Mouse (Mus musculus) limb, embryonic 12.5 days (tissue): ENCODE measurements at regions not wholly inside any gene's neighbourhood (a gene's known extent, or its start where the extent isn't known, plus 50 kb on each side); places are given as distances from the start of the nearest gene placed in this dataset.

Source experiments
- ATAC-seq: fragments of 200-750 bp; cut with Nextera tagmentation; 2 replicates; pipeline ENCODE4 v1.8.0; 2017; ENCODE audit warnings: low read depth, moderate TSS enrichment; ENCODE audit not compliant: insufficient number of reproducible peaks, insufficient read depth, low FRiP score, low TSS enrichment
- H3K27ac ChIP-seq: fragments of 300-500 bp; sonication (generic); 2 replicates; pipeline ENCODE4 v1.5.1; 2016; ENCODE audit warnings: mild to moderate bottlenecking, moderate library complexity
- H3K27me3 ChIP-seq: fragments of 300-500 bp; sonication (generic); 2 replicates; pipeline ENCODE4 v1.6.1; 2016; ENCODE audit warnings: mild to moderate bottlenecking, moderate library complexity
- H3K36me3 ChIP-seq: fragments of 300-500 bp; sonication (generic); 2 replicates; pipeline ENCODE4 v1.6.1; 2016; ENCODE audit warnings: mild to moderate bottlenecking, moderate library complexity
- H3K4me1 ChIP-seq: fragments of 300-500 bp; sonication (generic); replicated peaks from 2 replicates; pipeline ENCODE4 v1.6.1; 2016
- H3K4me2 ChIP-seq: fragments of 300-500 bp; sonication (generic); 2 replicates; pipeline ENCODE4 v1.6.1; 2016; ENCODE audit warnings: mild to moderate bottlenecking, moderate library complexity
- H3K4me3 ChIP-seq: fragments of 300-500 bp; sonication (generic); replicated peaks from 2 replicates; pipeline ENCODE4 v1.5.1; 2016; ENCODE audit warnings: mild to moderate bottlenecking
- H3K9ac ChIP-seq: fragments of 300-500 bp; sonication (generic); replicated peaks from 2 replicates; pipeline ENCODE4 v1.6.1; 2016; ENCODE audit warnings: mild to moderate bottlenecking, moderate library complexity
- H3K9me3 ChIP-seq: fragments of 300-500 bp; sonication (generic); 2 replicates; pipeline ENCODE4 v1.6.1; 2016; ENCODE audit warnings: mild to moderate bottlenecking, moderate library complexity
- WGBS: fragments of 180-500 bp; shearing (Covaris S2); methylation state at CpG from one replicate; pipeline ENCODE4 v1.1.7; 2016; 5-methylcytosine and 5-hydroxymethylcytosine counted together

GRCm38 (mm10) chr7:88945338-88945737, 458.7 kb downstream of the Tmem135 start:
- H3K9ac ChIP-seq = no peak overlapping the region
- no peaks in the 10 kb centered on the region for H3K4me1 ChIP-seq
- ATAC-seq = no peak
- H3K9me3 ChIP-seq = no peaks in the 10 kb centered on the region
- no peaks in the 10 kb centered on the region for H3K27me3 ChIP-seq
- no peaks in the 10 kb centered on the region for H3K36me3 ChIP-seq
- H3K4me2 ChIP-seq = no peak overlapping the region
- H3K4me3 ChIP-seq = no peak overlapping the region
- H3K27ac ChIP-seq = no peak overlapping the region

GRCm38 (mm10) chr7:88944936-88945335, 459.1 kb downstream of the Tmem135 start:
- no peak overlapping the region for H3K9ac ChIP-seq
- H3K4me1 ChIP-seq = no peaks in the 10 kb centered on the region
- no peak overlapping the region for H3K27ac ChIP-seq
- H3K36me3 ChIP-seq = no peaks in the 10 kb centered on the region
- H3K27me3 ChIP-seq = no peaks in the 10 kb centered on the region
- H3K4me2 ChIP-seq = no peak overlapping the region
- no peak for ATAC-seq
- no peaks in the 10 kb centered on the region for H3K9me3 ChIP-seq
- WGBS = 60% methylated on average over 2 of the region's 2 CpGs
- H3K4me3 ChIP-seq = no peak overlapping the region

GRCm38 (mm10) chr7:88941246-88941910, 462.6 kb downstream of the Tmem135 start:
- H3K4me1 ChIP-seq = no peaks in the 10 kb centered on the region
- no peak overlapping the region for H3K4me3 ChIP-seq
- no peaks in the 10 kb centered on the region for H3K9me3 ChIP-seq
- 82% methylated on average over 9 of the region's 9 CpGs for WGBS
- H3K27ac ChIP-seq = no peak overlapping the region
- no peak overlapping the region for H3K9ac ChIP-seq
- no peak for ATAC-seq
- H3K4me2 ChIP-seq = no peak overlapping the region
- H3K36me3 ChIP-seq = no peaks in the 10 kb centered on the region
- no peaks in the 10 kb centered on the region for H3K27me3 ChIP-seq

- no peaks in the 10 kb centered on the region for H3K4me1 ChIP-seq
- H3K27ac ChIP-seq = no peak overlapping the region
- H3K4me3 ChIP-seq = no peak overlapping the region
- WGBS = 90% methylated on average over 2 of the region's 2 CpGs
- H3K27me3 ChIP-seq = no peaks in the 10 kb centered on the region
- no peaks in the 10 kb centered on the region for H3K9me3 ChIP-seq
- no peaks in the 10 kb centered on the region for H3K36me3 ChIP-seq
- H3K4me2 ChIP-seq = no peak overlapping the region
- no peak for ATAC-seq
- no peak overlapping the region for H3K9ac ChIP-seq
Measured at GRCm38 (mm10) chr7:88940196-88940595, 463.8 kb downstream of the Tmem135 start.

GRCm38 (mm10) chr7:88928245-88928795, 475.7 kb downstream of the Tmem135 start:
- H3K4me2 ChIP-seq = no peak overlapping the region
- no peak overlapping the region for H3K9ac ChIP-seq
- H3K27me3 ChIP-seq = no peaks in the 10 kb centered on the region
- H3K4me3 ChIP-seq = no peak overlapping the region
- no peaks in the 10 kb centered on the region for H3K36me3 ChIP-seq
- no peaks in the 10 kb centered on the region for H3K9me3 ChIP-seq
- no peak for ATAC-seq
- H3K27ac ChIP-seq = no peak overlapping the region
- H3K4me1 ChIP-seq = no peaks in the 10 kb centered on the region
- 90% methylated on average over 6 of the region's 6 CpGs for WGBS
